Mouse (Mus musculus): ENCODE results near the gene Pgbd5.

- no peak for TF ChIP-seq CTCF (IDR thresholded peaks at IDR 0.05)
- TF ChIP-seq EP300 (IDR thresholded peaks at IDR 0.05; ENCODE audit: insufficient read depth, low read depth, low read length), result no peak
These were observed 21.2 kb upstream of the Pgbd5 start for GRCm38 (mm10) chr8:124460660-124461059.
